Mouse (Mus musculus): ENCODE data around the gene Pxn. TPM values are rescaled to one million over a fixed set of nuclear protein-coding genes. Genes with fewer than 3 reads are reported as not detected.

Pxn gene
- polyA plus RNA-seq, 1 experiment, result 46.8 TPM

- TF ChIP-seq CEBPB (IDR thresholded peaks at IDR 0.05; ENCODE audit: low read depth), result no peak
- TF ChIP-seq MYOD1 (IDR thresholded peaks at IDR 0.05; ENCODE audit: control insufficient read depth, insufficient read length, low read depth), result no peak
- Histone ChIP-seq H3K36me3 (ENCODE audit: control insufficient read depth, insufficient read depth) (peaks cover 57% of the 10 kb centered on the region), H3K4me3 (ENCODE audit: insufficient read depth, poor library complexity, severe bottlenecking) (no peak overlapping the region), H3K79me3 (ENCODE audit: low read depth) (peaks cover 73% of the 10 kb centered on the region), H3ac (ENCODE audit: control insufficient read depth, insufficient read length, low read depth) (no peak overlapping the region), H3K27me3 (ENCODE audit: control insufficient read depth, insufficient read depth, insufficient read length) (no peaks in the 10 kb centered on the region), H3K79me2 (ENCODE audit: control insufficient read depth, insufficient read depth) (peaks cover 91% of the 10 kb centered on the region)
These were observed 57.5 kb downstream of the Pxn start for GRCm38 (mm10) chr5:115563771-115564585.

GRCm38 (mm10) chr5:115564737-115565393, 58.4 kb downstream of the Pxn start, which contains the start of gene Gcn1l1:
Gene Gcn1l1 (plus strand): TSS chr5:115565254.
- Histone ChIP-seq H3K79me2 (ENCODE audit: control insufficient read depth, insufficient read depth) (peaks cover 94% of the 10 kb centered on the region), H3K36me3 (ENCODE audit: control insufficient read depth, insufficient read depth) (peaks cover 57% of the 10 kb centered on the region), H3K79me3 (ENCODE audit: low read depth) (peaks cover 79% of the 10 kb centered on the region), H3K4me3 (ENCODE audit: insufficient read depth, poor library complexity, severe bottlenecking) (peak within 1 kb of the TSS; percentile 71), H3ac (ENCODE audit: control insufficient read depth, insufficient read length, low read depth) (peak within 1 kb of the TSS; percentile 96), H3K27me3 (ENCODE audit: control insufficient read depth, insufficient read depth, insufficient read length) (no peaks in the 10 kb centered on the region)
- TF ChIP-seq CTCF (IDR thresholded peaks at IDR 0.05; ENCODE audit: control insufficient read depth, insufficient read depth, insufficient read length) (peak; percentile 85), FOSL1 (IDR thresholded peaks at IDR 0.05; ENCODE audit: insufficient read depth, low read length, poor library complexity, severe bottlenecking) (no peak), MYOG (IDR thresholded peaks at IDR 0.05; ENCODE audit: control insufficient read depth, extremely low read depth, insufficient read length) (no peak), USF1 (IDR thresholded peaks at IDR 0.05; ENCODE audit: low read depth) (no peak), CEBPB (IDR thresholded peaks at IDR 0.05; ENCODE audit: low read depth) (no peak), MAX (IDR thresholded peaks at IDR 0.05) (peak; percentile 81)

DNA sequence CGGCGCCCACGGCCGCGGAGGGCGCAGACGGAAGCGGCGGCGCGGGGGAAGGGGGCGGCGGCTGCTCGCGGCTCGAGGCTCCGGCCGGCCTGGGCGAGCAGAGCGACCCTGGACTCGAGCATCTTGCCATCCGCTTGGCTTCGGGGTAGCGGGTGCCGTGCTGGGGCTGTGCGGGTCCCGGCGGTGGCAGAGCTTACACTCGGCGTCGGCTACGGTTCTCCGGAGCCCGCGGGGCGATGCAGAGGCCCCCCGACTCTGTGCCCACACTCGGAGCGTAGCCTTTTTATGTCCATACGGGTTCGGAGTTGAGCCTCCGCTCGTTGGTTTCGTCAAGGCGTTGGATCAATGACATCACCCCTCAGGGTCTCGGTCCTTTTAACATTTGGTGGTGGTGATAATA, 58.9 kb downstream of the Pxn start:
- peaks cover 77% of the 10 kb centered on the region for H3K79me3 ChIP-seq (ENCODE audit: low read depth)
- H3K79me2 ChIP-seq (ENCODE audit: control insufficient read depth, insufficient read depth), result peaks cover 94% of the 10 kb centered on the region
- TF ChIP-seq MYOG (IDR thresholded peaks at IDR 0.05; ENCODE audit: control insufficient read depth, extremely low read depth, insufficient read length) (no peak), MAX (IDR thresholded peaks at IDR 0.05) (no peak), FOSL1 (IDR thresholded peaks at IDR 0.05; ENCODE audit: insufficient read depth, low read length, poor library complexity, severe bottlenecking) (no peak), USF1 (IDR thresholded peaks at IDR 0.05; ENCODE audit: low read depth) (no peak), CTCF (IDR thresholded peaks at IDR 0.05; ENCODE audit: control insufficient read depth, insufficient read depth, insufficient read length) (no peak), MYOD1 (IDR thresholded peaks at IDR 0.05; ENCODE audit: control insufficient read depth, insufficient read length, low read depth) (no peak), CEBPB (IDR thresholded peaks at IDR 0.05; ENCODE audit: low read depth) (no peak)
- peak overlapping the region; percentile 71 for H3K4me3 ChIP-seq (ENCODE audit: insufficient read depth, poor library complexity, severe bottlenecking)
- no peaks in the 10 kb centered on the region for H3K27me3 ChIP-seq (ENCODE audit: control insufficient read depth, insufficient read depth, insufficient read length)
- peak overlapping the region; percentile 96 for H3ac ChIP-seq (ENCODE audit: control insufficient read depth, insufficient read length, low read depth)
- H3K36me3 ChIP-seq (ENCODE audit: control insufficient read depth, insufficient read depth), result peaks cover 53% of the 10 kb centered on the region

DNA sequence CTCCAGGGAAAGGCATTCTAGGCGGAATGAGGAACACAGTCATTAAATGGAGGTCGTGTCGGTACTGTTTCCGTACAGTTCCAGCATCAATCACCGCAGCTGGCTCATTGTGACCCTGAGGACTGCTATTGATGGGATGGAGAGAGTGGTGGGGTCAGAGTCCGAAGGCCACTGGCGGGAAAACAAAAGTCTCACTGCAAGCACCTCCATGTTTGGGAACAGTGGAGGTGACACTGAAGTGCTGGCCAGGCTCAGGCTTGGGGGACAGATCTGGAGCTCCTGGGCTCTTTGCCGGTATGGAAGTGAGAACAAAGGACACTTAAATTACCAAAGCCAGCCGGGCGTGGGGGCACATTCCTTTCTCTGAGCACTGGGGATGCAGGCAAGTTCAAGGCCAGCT, 62.2 kb downstream of the Pxn start:
- Histone ChIP-seq H3K27me3 (ENCODE audit: control insufficient read depth, insufficient read depth, insufficient read length) (no peaks in the 10 kb centered on the region), H3ac (ENCODE audit: control insufficient read depth, insufficient read length, low read depth) (no peak overlapping the region), H3K36me3 (ENCODE audit: control insufficient read depth, insufficient read depth) (peaks cover 39% of the 10 kb centered on the region), H3K79me3 (ENCODE audit: low read depth) (peaks cover 60% of the 10 kb centered on the region), H3K4me3 (ENCODE audit: insufficient read depth, poor library complexity, severe bottlenecking) (no peak overlapping the region), H3K79me2 (ENCODE audit: control insufficient read depth, insufficient read depth) (peaks cover 93% of the 10 kb centered on the region)
- no peak for TF ChIP-seq FOSL1 (IDR thresholded peaks at IDR 0.05; ENCODE audit: insufficient read depth, low read length, poor library complexity, severe bottlenecking)
- no peak for TF ChIP-seq MAX (IDR thresholded peaks at IDR 0.05)
- TF ChIP-seq CEBPB (IDR thresholded peaks at IDR 0.05; ENCODE audit: low read depth), result no peak
- no peak for TF ChIP-seq MYOG (IDR thresholded peaks at IDR 0.05; ENCODE audit: control insufficient read depth, extremely low read depth, insufficient read length)
- TF ChIP-seq MYOD1 (IDR thresholded peaks at IDR 0.05; ENCODE audit: control insufficient read depth, insufficient read length, low read depth), result no peak
- no peak for TF ChIP-seq CTCF (IDR thresholded peaks at IDR 0.05; ENCODE audit: control insufficient read depth, insufficient read depth, insufficient read length)
- TF ChIP-seq USF1 (IDR thresholded peaks at IDR 0.05; ENCODE audit: low read depth), result no peak

- Histone ChIP-seq H3K79me3 (ENCODE audit: low read depth) (peaks cover 62% of the 10 kb centered on the region), H3K79me2 (ENCODE audit: control insufficient read depth, insufficient read depth) (peaks cover 95% of the 10 kb centered on the region), H3K36me3 (ENCODE audit: control insufficient read depth, insufficient read depth) (peaks cover 39% of the 10 kb centered on the region), H3K4me3 (ENCODE audit: insufficient read depth, poor library complexity, severe bottlenecking) (no peak overlapping the region), H3K27me3 (ENCODE audit: control insufficient read depth, insufficient read depth, insufficient read length) (no peaks in the 10 kb centered on the region), H3ac (ENCODE audit: control insufficient read depth, insufficient read length, low read depth) (no peak overlapping the region)
- TF ChIP-seq MYOD1 (IDR thresholded peaks at IDR 0.05; ENCODE audit: control insufficient read depth, insufficient read length, low read depth), result no peak
- no peak for TF ChIP-seq CEBPB (IDR thresholded peaks at IDR 0.05; ENCODE audit: low read depth)
- TF ChIP-seq MAX (IDR thresholded peaks at IDR 0.05), result no peak
- no peak for TF ChIP-seq CTCF (IDR thresholded peaks at IDR 0.05; ENCODE audit: control insufficient read depth, insufficient read depth, insufficient read length)
- no peak for TF ChIP-seq FOSL1 (IDR thresholded peaks at IDR 0.05; ENCODE audit: insufficient read depth, low read length, poor library complexity, severe bottlenecking)
- no peak for TF ChIP-seq MYOG (IDR thresholded peaks at IDR 0.05; ENCODE audit: control insufficient read depth, extremely low read depth, insufficient read length)
- no peak for TF ChIP-seq USF1 (IDR thresholded peaks at IDR 0.05; ENCODE audit: low read depth)
These were observed 62.8 kb downstream of the Pxn start for GRCm38 (mm10) chr5:115569308-115569707.
